Mouse (Mus musculus) gonadal fat pad, adult 2 months (tissue): ENCODE data around the gene Dgcr6. TPM values are rescaled to one million over a fixed set of nuclear protein-coding genes. Genes with fewer than 3 reads are reported as not detected.

Experiments
- DNase-seq: peaks from one replicate; pipeline ENCODE4 v3.0.0-alpha.2; 2012; ENCODE audit warnings: low read depth
- polyA plus RNA-seq: library from polyadenylated mRNA; depleted of rRNA; stranded (reverse); fragments of >200 nt; gene quantifications from 2 replicates; pipeline ENCODE4 v1.2.3, GENCODE M21; 2012; rRNA removed

The Dgcr6 gene
- polyA plus RNA-seq, 1 experiment, result 89.8 TPM

DNA sequence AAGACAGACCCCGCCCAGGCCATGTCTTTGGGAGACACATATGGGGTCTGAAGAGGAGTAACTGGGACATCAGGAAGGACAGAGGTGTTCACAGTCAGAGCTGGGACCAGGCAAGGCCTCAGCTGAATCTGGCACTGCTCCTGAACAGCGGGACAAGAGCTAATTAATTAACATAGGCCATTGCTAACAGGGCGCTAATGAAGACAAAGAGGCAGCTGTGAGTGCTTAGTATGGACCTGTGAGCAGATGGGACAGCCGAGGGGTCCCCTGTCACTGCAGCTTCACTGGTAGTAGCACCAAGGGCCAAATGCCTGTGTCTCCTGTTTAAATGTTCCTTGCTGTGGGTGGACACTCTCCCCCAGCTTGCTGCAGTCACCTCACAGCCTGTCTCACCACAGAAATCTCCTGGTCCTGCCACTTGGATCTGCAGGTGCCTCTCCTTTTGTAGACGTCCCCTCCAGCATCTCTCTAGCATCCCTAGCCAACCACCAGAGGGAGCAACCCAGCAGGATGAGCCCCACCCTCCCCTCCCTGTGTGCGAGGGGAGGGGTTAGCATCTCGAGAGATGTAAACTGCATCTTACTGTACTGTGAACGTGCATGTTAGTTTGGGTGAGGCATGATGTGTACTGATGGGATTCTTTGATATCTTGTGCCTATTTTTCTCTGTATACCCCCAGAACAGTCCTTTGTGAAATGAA, 66.5 kb downstream of the Dgcr6 start:
- no peak for DNase-seq

Other genes with a start within 250 kb of the Dgcr6 start
- gene B830017H08Rik, start 219.7 kb upstream of the Dgcr6 start, polyA plus RNA-seq, result not detected in 2 replicates
- gene Car15, start 214.5 kb upstream of the Dgcr6 start, polyA plus RNA-seq, result 1.1 and 1.2 TPM in 2 replicates
- gene Gm20518, start 161.2 kb upstream of the Dgcr6 start, polyA plus RNA-seq, result 0.35 and 0.51 TPM in 2 replicates
- 0.31 and 0.53 TPM in 2 replicates for gene Tssk1, start 158.6 kb upstream of the Dgcr6 start, polyA plus RNA-seq
- gene Dgcr2, start 154.3 kb upstream of the Dgcr6 start, polyA plus RNA-seq, result 106 and 114 TPM in 2 replicates
- gene Tssk2, start 154.2 kb upstream of the Dgcr6 start, polyA plus RNA-seq, result 3.3 and 4.1 TPM in 2 replicates
- gene Ess2, start 141.5 kb upstream of the Dgcr6 start, polyA plus RNA-seq, result 22.5 and 28.2 TPM in 2 replicates
- gene Gsc2, start 137.8 kb upstream of the Dgcr6 start, polyA plus RNA-seq, result 0.10 TPM in 1 of 2 replicates, not detected in the other
- 302 and 354 TPM in 2 replicates for gene Slc25a1, start 124.6 kb upstream of the Dgcr6 start, polyA plus RNA-seq
- gene Vpreb2, start 72.4 kb upstream of the Dgcr6 start, polyA plus RNA-seq, result not detected in 2 replicates
- 83.4 and 90.0 TPM in 2 replicates for gene Prodh, start 37.3 kb downstream of the Dgcr6 start, polyA plus RNA-seq
- 2.3 and 3.5 TPM in 2 replicates for gene Rtn4r, start 74.8 kb downstream of the Dgcr6 start, polyA plus RNA-seq
- gene Ccdc188, start 165.0 kb downstream of the Dgcr6 start, polyA plus RNA-seq, result 0.12 and 0.32 TPM in 2 replicates
- gene Zdhhc8, start 182.3 kb downstream of the Dgcr6 start, polyA plus RNA-seq, result 48.1 and 52.7 TPM in 2 replicates
- gene Trmt2a, start 195.8 kb downstream of the Dgcr6 start, polyA plus RNA-seq, result 51.0 and 55.1 TPM in 2 replicates
- gene Ranbp1, start 195.9 kb downstream of the Dgcr6 start, polyA plus RNA-seq, result 32.5 and 45.0 TPM in 2 replicates
- gene Gm49776, start 205.5 kb downstream of the Dgcr6 start, polyA plus RNA-seq, result not detected in 2 replicates
- gene Dgcr8, start 236.4 kb downstream of the Dgcr6 start, polyA plus RNA-seq, result 18.3 and 19.3 TPM in 2 replicates